Mouse (Mus musculus): Measurements from ENCODE around the gene Olfr304. TPM values are rescaled to one million over a fixed set of nuclear protein-coding genes. Genes with fewer than 3 reads are reported as not detected.
"Not testable (repeated sequence)": the region's sequence is repeated elsewhere in the genome, so short reads cannot be mapped to it uniquely, and the experiment has no call there.

Gene Olfr304
- total RNA-seq (2017): not detected in 2 replicates

DNA sequence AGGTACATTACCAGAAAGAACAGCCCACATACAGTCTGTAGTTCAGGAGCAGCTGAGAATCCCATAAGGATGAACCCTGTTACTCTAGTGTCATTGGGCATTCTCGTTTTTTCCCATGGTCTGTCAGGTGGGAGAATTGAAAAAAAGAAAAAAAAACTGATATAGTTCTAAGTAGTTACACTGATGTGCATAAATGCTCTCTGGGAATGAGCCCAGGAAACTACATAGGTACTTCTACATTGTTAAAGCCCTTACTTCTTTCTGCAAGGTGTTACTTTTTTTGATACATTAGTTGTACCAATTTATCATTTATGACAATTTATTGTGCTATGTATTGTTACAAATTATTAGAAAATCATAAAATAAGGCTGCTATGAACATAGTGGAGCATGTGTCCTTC is at the start of gene Olfr304:
TSS of gene Olfr304 (minus strand) at position 101 of the 400 bp plus-strand sequence.
- no peak for ATAC-seq (ENCODE audit: extremely low read depth, insufficient number of reproducible peaks, low FRiP score, poor library complexity, severe bottlenecking)

DNA sequence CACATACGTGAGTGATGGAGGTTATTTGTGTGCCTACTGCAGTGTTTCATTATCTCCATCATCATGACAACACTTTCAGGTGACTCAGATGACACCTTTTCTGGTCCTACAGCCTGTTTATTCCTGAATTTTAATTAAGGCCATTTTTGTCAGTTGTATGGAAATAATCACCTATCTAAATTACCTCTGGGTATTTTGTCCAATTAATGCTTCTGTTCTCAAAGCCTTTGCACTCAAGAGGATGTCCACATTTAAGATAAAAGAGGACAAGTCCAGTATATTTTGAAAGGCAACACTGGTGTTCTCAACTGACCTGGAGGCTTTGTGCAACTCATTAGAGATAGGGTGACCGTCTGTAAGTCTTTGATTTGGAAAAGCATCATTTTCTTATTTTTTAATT is 17.1 kb upstream of the Olfr304 start, which contains the start of gene Olfr301:
TSS of gene Olfr301 (plus strand) at position 301 of the 400 bp plus-strand sequence.
- ATAC-seq (ENCODE audit: extremely low read depth, insufficient number of reproducible peaks, low FRiP score, poor library complexity, severe bottlenecking): no peak

DNA sequence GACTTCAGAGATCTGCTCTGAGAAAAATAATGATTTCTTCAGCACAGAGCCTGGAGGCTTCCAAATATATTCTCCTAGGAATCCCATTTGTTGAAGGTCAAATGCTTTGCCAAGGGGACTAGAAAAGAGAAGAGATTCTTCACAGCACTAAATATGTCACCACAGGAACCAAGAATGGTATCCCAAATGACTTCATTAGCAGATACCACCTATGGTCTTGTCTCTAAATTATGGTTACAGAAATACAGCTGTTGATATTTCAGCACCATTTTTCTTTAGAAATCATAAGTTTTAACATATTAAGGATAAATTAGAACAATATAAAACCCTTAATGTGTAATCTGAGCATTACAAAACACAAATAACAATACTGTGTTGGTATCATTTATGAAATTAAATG is 11.2 kb upstream of the Olfr304 start, which contains the start of gene Olfr303:
TSS of gene Olfr303 (minus strand) at position 101 of the 400 bp plus-strand sequence.
- no peak for ATAC-seq (ENCODE audit: extremely low read depth, insufficient number of reproducible peaks, low FRiP score, poor library complexity, severe bottlenecking)

DNA sequence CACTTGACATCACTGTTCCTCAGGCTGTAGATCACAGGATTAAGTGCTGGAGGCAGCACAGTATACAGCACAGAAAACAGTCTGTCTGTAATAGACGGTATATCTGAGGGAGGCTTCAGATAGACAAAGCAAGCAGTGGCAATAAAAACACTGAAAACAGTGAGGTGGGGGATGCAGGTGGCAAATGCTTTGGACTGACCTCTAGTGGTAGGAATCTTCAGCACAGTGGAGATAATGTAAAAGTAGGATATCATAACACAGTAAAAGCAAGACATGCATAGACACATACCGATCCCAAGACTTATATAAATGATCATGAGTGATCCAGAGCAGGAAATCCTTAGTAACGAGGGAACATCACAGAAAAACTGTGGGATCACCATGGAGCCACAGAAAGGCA is 689 bp downstream of the Olfr304 start:
- ATAC-seq (ENCODE audit: extremely low read depth, insufficient number of reproducible peaks, low FRiP score, poor library complexity, severe bottlenecking): no peak

DNA sequence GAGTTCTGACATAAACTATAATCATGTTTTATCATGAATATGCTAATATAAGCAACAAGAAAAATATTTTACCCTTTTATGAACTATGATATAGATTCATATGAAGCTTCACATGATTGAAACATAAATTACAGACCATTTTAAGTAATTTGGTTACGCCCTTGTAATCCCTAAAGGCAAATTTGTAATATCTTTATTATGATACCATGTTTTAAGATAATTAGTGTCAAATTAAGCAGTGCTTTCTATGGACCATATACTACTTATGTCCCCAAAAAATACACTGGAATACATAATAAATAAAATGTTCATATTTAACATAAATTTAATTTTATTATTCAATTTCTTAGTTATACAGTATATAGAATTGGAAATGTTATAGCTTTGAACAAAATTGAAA is 19.6 kb downstream of the Olfr304 start, which contains the start of gene Olfr305:
TSS of gene Olfr305 (minus strand) at position 101 of the 400 bp plus-strand sequence.
- no peak for ATAC-seq (ENCODE audit: extremely low read depth, insufficient number of reproducible peaks, low FRiP score, poor library complexity, severe bottlenecking)

DNA sequence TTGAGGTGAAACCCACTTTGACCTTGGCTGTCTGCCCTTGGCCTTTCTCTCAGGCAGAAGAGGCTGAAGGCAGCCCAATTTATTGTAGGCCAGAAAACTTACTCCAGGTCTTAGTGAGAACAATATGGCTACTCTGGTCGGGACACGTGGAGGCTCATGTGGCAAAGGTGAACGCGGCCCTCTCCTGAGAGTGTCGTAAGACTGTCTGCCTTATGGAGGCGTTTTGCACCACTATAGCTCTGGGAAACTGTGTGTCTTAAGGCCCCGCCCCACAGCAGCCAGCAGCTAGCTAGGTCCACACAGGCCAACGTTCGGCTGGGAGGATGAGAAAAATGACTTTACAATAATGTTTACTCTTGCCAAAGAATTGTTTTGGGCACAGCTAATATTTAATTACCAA is 40.2 kb downstream of the Olfr304 start:
- not testable (repeated sequence) for ATAC-seq (ENCODE audit: extremely low read depth, insufficient number of reproducible peaks, low FRiP score, poor library complexity, severe bottlenecking)

DNA sequence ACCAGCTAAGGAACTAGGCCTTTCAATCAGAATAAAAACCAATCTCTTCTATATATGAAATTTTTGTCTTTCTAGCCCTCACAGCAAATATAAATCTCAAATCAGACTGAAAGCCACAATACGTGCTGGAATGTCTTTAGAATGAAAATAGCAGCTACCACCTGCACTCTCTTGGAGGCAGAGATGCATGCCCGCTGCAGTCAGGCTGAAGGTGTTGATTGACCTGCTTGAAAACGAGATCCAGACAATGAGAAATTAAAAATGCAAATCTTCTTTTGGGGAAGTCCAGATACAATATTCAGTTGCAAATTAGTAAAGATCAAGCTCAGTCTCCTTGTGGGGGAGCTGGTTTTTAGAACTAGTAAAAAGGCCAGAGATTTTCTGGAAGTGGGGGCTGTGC is 42.2 kb downstream of the Olfr304 start:
- no peak for ATAC-seq (ENCODE audit: extremely low read depth, insufficient number of reproducible peaks, low FRiP score, poor library complexity, severe bottlenecking)

DNA sequence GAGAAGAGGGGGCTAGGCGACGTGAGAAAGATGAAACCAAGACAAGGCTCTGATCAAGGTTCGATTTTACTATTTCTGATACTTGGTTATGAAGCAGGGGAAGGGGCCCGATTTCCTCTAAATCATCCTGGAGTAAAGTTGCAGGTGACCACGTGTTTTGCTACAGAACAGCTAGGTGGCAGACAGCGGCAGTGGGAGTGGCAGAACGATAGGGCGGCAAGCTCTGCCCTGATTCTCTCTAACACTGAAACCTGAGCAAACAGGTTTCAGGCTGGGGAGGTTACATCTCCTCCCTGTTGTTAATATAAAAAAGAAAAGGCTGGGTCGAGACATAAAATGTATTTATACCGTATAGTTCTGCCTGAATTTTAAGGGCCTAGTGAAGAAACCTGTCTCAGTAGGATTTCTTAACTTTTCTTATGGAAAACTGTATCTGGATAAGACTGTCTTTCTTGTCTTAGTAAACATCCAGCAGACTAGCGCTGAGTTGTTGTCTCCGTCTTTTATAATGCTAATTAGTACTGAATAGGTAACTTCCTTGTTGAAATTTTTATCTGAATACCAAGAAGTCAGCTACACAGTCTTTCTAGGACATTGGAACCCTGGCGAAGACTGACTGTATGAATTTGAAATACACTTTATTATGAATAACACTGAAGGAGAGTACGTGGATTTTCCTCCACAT is 43.4 kb downstream of the Olfr304 start:
- ATAC-seq (ENCODE audit: extremely low read depth, insufficient number of reproducible peaks, low FRiP score, poor library complexity, severe bottlenecking): no peak

DNA sequence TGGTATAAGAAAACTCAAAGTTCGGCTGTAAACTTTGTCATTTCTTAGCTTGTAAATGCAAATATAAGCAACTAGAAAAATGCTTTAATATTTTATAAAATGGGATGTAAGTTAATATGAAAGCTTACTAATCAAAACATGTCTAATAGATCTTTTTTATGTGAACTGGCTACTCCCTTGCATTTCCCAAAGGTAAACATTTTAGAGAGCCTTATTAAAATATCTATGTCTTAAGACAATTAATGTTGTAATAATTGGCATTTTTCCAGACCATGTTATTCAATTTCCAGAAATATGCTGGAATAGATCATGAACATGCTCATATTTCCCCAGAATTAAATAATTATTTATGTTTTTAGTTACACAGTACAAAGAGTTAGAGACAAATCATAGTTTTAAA is 49.0 kb downstream of the Olfr304 start, which contains the start of gene Olfr307:
TSS of gene Olfr307 (minus strand) at position 101 of the 400 bp plus-strand sequence.
- no peak for ATAC-seq (ENCODE audit: extremely low read depth, insufficient number of reproducible peaks, low FRiP score, poor library complexity, severe bottlenecking)

Other genes with a start within 250 kb of the Olfr304 start
- gene Vmn2r75, start 214.9 kb downstream of the Olfr304 start, total RNA-seq (2017): 0.12 TPM in 1 of 2 replicates, not detected in the other
- gene Vmn2r76, start 140.3 kb downstream of the Olfr304 start, total RNA-seq (2017): 0.12 TPM in 2 replicates
- gene Olfr310, start 109.5 kb downstream of the Olfr304 start, total RNA-seq (2017): 0.47 TPM in 1 of 2 replicates, not detected in the other
- not detected in 2 replicates for gene Olfr309, start 73.0 kb downstream of the Olfr304 start, total RNA-seq (2017)
- gene Olfr308, start 61.0 kb downstream of the Olfr304 start, total RNA-seq (2017): 0.23 TPM in 1 of 2 replicates, not detected in the other
- gene Olfr307, start 49.1 kb downstream of the Olfr304 start, total RNA-seq (2017): not detected in 2 replicates
- not detected in 2 replicates for gene Olfr305, start 19.7 kb downstream of the Olfr304 start, total RNA-seq (2017)
- gene Olfr303, start 11.1 kb upstream of the Olfr304 start, total RNA-seq (2017): not detected in 2 replicates
- not detected in 2 replicates for gene Olfr301, start 17.2 kb upstream of the Olfr304 start, total RNA-seq (2017)
- not detected in 2 replicates for gene Olfr299, start 73.3 kb upstream of the Olfr304 start, total RNA-seq (2017)
- gene Olfr298, start 105.8 kb upstream of the Olfr304 start, total RNA-seq (2017): 0.25 TPM in 1 of 2 replicates, not detected in the other
- gene Olfr297, start 133.3 kb upstream of the Olfr304 start, total RNA-seq (2017): not detected in 2 replicates
- 0.23 TPM in 1 of 2 replicates, not detected in the other for gene Olfr295, start 197.2 kb upstream of the Olfr304 start, total RNA-seq (2017)
- not detected in 2 replicates for gene Olfr294, start 230.0 kb upstream of the Olfr304 start, total RNA-seq (2017)